Mouse (Mus musculus): ENCODE results near the gene Baiap2l2.

- TF ChIP-seq CTCF (IDR thresholded peaks at IDR 0.05; ENCODE audit: extremely low read depth, insufficient read depth, low read length) (no peak), POLR2A (IDR thresholded peaks at IDR 0.05; ENCODE audit: extremely low read depth, insufficient read depth, low read length) (no peak)
Observed at GRCm38 (mm10) chr15:79323791-79324155, 38.4 kb upstream of the Baiap2l2 start.
